Mouse (Mus musculus) gastrocnemius, postnatal 14 days (tissue): Measurements from ENCODE around the gene AC170998.1. TPM values are rescaled to one million over a fixed set of nuclear protein-coding genes. Genes with fewer than 3 reads are reported as not detected.

Experiments used
- total RNA-seq, 2 experiments: library from RNA; stranded (reverse); gene quantifications; 2 replicates each; pipeline ENCODE4 v1.2.3; 2021

The AC170998.1 gene
- total RNA-seq, 2 experiments from 2014 or later, result 0.53 TPM; not detected in 1

Other genes starting within 250 kb of the AC170998.1 start
- gene Fkbp5, start 208.6 kb upstream of the AC170998.1 start, total RNA-seq, result 100 to 1,000 TPM in 1 of 2 experiments, 1 to 10 TPM in 1; 9.2 to 104 TPM
- not detected for gene Armc12, start 195.3 kb upstream of the AC170998.1 start, total RNA-seq
- gene Clpsl2, start 176.7 kb upstream of the AC170998.1 start, total RNA-seq, result not detected
- not detected for gene Clps, start 165.3 kb upstream of the AC170998.1 start, total RNA-seq
- gene Lhfpl5, start 150.4 kb upstream of the AC170998.1 start, total RNA-seq, result not detected
- 10 to 100 TPM; 24.4 to 27.8 TPM for gene Srpk1, start 103.4 kb upstream of the AC170998.1 start, total RNA-seq
- gene Slc26a8, start 35.9 kb upstream of the AC170998.1 start, total RNA-seq, result under 1 TPM; 0.33 to 0.64 TPM
- gene Mapk14, start 34.8 kb upstream of the AC170998.1 start, total RNA-seq, result 10 to 100 TPM; 60.8 to 63.8 TPM
- gene Mapk13, start 43.2 kb downstream of the AC170998.1 start, total RNA-seq, result under 1 TPM; 0.24 to 0.39 TPM
- 10 to 100 TPM; 14.5 to 15.0 TPM for gene Brpf3, start 75.0 kb downstream of the AC170998.1 start, total RNA-seq
- under 1 TPM in 1 of 2 experiments, not detected in 1; 0.04 TPM for gene Pnpla1, start 132.3 kb downstream of the AC170998.1 start, total RNA-seq
- gene 4930539E08Rik, start 189.2 kb downstream of the AC170998.1 start, total RNA-seq, result under 1 TPM in 1 of 2 experiments, not detected in 1; 0.04 TPM
- gene Pxt1, start 217.8 kb downstream of the AC170998.1 start, total RNA-seq, result not detected
- 10 to 100 TPM; 36.8 to 39.4 TPM for gene Kctd20, start 225.9 kb downstream of the AC170998.1 start, total RNA-seq